Mouse (Mus musculus) kidney, adult 9 months (tissue): ENCODE measurements around the gene Terf2.
"Not testable (repeated sequence)": the region's sequence is repeated elsewhere in the genome, so short reads cannot be mapped to it uniquely, and the experiment has no call there.

ENCODE experiments used
- DNase-seq: peaks from one replicate; pipeline ENCODE4 v3.0.0; 2022

Terf2 gene

DNA sequence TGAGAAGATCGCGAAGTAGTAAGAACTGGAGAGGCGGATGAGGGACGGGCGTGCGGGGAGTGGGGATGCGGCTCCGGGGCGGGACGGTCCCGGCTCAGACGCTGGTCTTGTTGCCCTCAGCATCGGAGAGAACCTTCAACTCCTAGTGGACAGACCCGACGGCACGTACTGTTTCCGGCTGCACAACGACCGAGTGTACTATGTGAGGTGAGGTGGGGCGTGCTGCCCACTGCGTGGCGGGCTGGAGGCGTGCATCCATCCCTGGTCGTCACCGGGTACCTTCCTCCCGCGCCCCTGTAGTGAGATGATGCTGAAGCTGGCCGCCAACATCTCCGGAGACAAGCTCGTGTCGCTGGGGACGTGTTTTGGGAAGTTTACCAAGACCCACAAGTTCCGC lies 39.4 kb downstream of the Terf2 start:
- DNase-seq, result no peak

DNA sequence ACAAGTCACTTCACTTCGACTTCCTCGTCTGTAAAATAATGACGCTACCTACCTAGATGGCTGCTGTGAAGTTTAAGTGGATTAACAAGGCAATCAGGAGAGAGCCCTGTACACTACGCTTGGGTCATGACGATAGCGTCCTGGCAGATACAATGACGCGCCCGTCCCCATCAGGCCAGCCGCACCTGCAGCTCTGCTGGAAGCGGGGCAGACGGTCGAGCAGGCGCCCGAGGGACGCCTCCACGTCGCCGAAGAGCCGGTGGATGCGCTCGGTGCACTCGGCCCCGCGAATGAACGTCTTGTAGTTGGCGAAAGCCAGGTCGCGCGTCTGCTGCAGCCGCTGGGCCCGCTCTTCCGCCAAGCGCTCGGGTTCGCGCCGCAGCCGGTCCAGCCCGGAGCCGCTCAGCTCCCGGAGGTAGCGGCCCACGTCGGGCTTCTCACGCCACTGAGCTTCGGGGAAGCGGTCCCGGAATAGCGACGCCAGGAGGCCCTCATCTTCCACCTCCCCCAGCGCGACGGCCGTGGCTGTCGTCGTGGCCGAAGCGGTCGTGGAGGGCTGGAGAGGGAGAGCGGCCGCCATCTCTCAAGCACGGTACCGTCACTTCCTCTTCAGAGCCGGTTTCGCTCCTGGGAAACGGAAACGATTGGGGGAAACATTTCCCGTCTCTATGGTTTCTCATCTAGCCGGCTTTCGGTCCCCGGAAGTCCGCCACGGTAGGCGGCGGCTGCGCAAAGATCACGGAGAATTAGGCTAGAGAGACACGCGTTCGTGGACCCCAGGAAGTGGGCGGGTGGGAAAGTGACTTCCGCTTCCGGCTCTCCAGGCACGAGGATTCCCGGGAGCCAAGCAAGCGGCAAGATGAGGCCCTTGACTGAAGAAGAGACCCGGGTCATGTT lies 40.0 kb downstream of the Terf2 start, which contains the start of the genes Cog8 and Nip7:
TSS of gene Cog8 (minus strand) at position 614 of the 897 bp plus-strand sequence.
TSS of gene Nip7 (plus strand) at position 802 of the 897 bp plus-strand sequence.
- DNase-seq, result peak; percentile 99

DNA sequence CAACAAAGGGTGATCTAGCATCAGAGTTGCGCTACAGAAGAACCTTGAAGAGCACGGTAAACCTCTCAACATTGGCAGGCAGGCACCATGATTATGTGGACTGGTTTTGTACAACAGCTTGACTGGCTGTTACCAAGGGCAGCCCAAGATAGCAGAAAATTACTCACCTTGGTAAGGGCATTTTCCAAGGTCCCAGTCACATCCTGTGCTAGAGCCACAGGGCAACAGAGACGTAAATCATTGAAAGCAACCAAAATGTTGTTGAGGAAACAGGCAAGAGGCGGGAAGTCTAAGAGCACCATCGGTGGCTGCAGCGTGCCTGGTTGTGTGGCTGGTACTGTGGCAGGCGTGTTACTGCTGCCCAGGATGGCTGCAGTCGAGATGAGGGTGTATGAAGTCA lies 44.3 kb downstream of the Terf2 start:
- DNase-seq, result no peak

DNA sequence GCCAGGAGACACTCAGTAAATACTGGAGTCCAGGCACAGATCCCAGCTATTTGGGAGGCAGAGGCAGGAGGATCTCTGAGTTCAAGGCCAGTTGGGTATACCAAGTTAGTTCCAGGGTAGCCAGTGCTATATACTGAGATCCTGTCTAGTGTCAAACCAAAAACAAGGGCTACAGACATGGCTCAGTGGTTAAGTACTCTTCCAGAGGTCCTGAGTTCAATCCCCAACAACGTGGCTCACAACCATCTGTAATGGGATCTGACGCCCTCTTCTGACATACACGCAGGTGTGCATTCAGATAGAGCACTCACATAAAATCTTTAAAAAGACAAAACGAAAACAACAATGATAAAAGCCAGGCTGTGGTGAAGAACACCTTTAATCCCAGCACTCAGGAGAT lies 46.9 kb downstream of the Terf2 start:
- DNase-seq, result no peak

DNA sequence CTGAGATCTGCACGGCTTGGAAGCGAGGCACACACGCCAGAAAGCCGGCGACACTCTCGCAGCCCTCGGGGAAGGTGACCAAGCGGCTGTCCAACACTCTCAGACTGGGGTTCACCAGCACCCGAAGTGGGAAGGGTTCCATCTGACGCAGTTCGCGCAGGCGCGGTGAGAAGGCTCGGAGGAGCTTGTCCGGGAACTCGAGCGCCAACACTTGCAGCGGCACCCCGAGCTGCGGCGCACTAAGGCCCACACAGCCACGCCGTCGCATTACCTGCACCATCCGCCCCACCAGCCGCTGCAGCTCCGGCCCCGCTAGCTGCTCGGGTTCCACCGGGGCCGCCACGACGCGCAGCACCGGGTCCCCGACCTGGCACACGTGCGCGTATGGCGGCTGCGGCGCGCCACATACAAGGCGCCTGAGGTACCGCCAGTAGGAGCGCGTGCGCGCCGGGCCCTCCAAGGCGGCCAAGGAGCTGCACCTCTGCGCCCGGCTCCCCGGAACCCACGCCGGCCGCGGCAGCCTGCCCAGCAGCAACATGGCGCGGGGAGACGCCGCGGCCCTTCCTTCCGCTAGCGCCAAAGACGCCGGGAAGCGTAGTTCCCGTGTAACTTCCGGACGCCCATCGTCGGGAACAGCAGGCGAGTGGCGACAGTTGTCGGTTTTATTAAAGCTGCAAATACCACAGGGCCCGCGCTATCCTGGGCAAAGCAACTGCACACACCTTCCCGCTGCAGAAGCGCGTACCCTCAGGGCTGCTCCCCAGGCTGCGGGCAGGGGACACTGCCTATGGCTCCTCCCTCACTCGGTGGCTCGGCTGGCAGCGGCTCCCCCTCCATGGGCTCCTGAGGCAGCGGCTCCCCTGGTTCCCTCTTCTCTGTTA lies 48.0 kb downstream of the Terf2 start, which contains the start of gene Pdf:
TSS of gene Pdf (minus strand) at position 554 of the 881 bp plus-strand sequence.
- peak; percentile 83 for DNase-seq

DNA sequence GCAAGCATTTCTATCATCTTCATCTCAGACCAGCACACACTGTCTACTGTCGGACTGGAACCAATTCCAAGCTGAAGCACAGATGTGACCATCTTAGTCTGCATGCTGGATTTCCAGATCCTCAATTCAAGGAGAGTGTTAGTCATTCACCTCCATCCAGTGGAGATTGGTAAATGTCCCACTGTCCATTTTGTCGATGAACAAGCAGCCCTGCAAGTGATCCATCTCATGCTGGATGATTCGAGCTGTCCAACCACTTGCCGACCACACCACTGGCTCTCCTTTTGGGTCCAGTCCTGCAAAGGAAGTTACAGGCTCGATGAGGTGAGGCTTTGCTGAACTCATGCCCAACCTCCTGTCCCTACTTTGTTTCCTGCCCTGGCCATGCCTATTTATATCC lies 49.4 kb downstream of the Terf2 start:
- DNase-seq, result no peak

DNA sequence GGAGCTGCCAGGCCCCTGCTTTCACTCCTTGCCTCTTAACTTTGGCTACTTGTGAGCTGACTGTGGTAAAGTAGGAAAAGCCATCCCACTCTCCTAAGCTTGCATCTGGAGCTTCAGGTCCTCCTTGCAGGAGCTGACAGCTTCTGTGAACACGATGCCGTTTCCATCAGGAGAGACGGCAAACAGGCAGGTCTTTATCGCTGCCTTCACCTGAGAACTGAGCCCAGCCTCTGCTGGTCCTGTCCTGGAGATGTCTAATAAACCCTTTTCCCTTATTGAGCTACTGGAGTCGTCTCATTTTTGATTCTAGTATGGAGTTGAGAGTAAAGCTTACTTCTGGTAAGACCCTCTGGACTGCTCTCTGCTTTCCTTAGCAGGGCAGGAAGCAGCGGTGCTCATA lies 50.9 kb downstream of the Terf2 start:
- no peak for DNase-seq

DNA sequence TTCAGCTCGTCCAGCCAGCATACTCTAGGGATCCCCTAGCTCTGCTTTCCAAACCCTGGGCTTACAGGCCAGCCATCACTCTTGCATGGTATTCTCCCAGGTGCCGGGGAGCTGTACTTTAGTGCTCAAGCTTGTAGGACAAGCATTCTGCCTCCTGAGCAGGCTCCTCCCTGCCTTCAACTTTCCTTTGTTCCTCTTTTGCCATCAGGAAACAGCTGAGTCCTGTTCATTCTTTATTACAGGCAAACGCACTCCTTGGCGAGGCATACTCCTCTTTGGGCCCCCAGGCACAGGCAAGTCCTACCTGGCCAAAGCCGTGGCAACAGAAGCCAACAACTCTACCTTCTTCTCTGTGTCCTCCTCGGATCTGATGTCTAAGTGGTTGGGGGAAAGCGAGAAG lies 55.7 kb downstream of the Terf2 start:
- DNase-seq, result no peak

DNA sequence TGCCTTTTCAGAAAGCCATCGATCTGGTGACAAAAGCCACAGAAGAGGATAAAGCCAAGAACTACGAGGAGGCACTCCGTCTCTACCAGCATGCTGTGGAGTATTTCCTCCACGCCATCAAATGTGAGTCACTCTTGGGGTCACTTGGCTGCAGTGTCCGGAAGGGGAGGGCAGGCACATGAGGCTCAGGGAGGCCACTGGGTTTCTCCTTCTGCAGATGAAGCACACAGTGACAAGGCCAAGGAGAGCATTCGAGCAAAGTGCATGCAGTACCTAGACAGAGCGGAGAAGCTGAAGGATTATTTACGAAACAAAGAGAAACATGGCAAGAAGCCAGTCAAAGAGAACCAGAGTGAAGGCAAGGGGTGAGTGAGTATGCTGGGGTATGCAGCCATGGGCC lies 59.7 kb downstream of the Terf2 start:
- peak; percentile 58 for DNase-seq

DNA sequence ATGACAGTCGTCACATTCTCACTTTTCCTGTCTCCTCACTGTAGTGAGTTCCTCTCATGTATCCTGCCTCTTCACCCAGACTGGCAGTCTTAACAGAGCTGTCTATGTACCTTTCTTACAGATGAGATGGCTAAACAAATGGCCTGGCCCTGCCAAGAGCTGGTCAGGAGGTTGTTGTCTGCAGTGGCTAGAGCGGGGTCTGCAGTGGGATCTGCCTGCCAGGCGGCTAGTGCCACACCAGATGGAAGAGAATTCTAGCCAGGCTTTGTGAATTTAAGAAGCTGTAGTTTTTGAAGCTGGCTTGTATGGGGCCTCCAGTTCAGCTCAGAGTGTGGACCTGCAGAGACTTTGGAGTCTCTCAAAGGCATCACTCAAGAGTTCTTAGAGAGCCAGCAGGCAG lies 60.7 kb downstream of the Terf2 start:
- DNase-seq, result no peak

DNA sequence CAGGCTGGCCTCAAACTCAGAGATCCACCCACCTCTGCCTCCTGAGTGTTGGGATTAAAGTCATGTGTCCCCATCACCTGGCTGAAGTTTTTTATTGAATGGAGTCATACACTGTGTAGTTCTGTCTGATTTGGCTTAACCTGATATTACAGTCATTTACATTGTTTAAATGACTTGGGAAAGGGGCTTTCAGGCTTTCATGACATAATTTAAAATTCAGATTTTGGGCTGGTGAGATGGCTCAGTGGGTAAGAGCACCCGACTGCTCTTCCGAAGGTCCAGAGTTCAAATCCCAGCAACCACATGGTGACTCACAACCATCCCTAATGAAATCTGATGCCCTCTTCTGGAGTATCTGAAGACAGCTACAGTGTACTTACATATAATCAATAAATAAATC lies 62.7 kb downstream of the Terf2 start:
- not testable (repeated sequence) for DNase-seq

DNA sequence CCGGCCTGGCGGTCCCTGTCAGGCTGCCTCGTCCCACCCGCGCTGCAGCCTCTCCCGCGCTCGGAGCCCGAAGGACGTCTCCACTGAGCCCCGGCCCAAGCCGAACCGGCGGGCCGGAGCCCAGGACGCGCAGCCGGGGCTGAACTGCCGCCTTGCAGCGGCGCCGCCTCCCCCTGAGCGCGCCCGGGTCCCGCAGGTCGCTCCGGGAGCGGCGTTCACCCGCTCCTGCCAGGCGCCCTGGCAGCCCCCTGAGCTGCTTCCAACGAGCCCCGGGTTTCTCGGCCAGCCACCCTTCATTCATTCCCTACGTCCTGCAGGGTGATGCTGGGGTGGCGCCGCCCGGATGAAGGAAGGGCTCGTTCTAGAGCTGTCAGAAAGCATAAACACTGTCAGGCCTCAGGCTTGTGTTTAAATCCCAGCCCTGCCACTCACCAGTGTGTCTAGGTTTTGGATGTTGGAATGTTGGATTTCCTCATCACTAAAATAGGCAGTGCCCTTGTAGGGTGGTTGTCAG lies 64.7 kb downstream of the Terf2 start:
- DNase-seq, result no peak

DNA sequence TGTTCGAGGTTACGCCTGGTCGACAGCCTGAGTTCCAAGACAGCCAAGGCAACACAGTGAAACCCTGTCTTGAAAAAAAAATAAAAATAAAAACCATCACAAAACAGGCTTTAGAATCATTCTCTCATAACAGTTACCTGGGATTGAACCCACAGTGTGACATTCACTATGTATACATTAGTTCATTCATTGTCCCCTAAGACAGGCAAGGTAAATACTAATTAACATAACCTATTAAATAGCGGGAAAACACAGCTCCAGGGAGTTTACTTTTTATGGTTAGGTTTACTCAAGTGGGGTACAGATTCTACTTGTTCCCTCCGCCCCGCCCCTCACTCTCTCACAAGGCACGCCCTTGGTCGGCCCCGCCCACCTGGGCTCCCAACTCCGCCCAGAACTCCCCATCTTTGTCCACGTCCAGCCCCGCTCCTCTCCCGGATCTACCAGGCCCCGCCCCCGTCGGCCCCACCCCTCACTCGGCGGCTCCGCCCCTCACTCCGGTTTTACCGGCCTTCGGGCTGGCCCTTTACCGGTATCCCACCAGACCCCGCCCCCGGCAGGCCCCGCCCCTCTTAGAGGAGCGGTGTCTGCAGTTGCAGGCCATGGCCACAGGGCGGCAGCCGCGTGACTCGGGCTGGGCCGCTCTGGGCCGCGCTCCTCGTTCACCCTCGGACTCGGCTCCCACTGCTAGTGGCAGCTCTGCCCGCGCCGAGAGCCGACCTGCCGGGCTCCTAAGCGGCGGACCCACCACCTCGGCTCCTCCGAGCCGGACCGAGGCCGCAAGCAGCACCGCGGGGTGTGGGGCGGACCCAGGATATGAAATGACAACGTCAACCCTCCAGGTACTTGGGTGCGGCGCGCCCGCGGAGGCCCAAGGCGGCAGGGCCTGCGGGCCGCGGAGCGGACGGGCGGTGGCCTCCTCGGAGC lies 65.4 kb downstream of the Terf2 start, which contains the start of gene Vps4a:
TSS of gene Vps4a (plus strand) at position 573 of the 927 bp plus-strand sequence.
- DNase-seq, result peak; percentile 99

DNA sequence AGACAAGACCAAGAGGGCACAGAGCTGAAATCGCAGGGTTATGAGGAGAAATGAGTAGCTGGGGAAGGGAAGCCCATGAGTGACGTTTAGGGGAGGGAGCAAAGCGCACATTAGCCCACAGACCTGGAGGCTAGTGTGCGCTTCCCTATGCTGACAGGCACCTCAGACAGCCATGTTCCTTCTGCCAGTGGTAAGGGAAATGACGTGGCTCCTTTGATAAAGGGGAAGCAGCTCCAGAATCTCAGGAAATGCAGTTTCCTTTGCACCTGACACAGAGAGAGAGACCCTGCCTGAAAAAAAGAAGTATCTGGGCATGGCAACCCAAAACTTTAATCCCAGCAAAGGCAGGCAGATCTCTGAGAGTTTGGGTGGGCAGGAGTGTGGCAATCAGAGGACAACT lies 66.3 kb downstream of the Terf2 start:
- DNase-seq, result no peak

DNA sequence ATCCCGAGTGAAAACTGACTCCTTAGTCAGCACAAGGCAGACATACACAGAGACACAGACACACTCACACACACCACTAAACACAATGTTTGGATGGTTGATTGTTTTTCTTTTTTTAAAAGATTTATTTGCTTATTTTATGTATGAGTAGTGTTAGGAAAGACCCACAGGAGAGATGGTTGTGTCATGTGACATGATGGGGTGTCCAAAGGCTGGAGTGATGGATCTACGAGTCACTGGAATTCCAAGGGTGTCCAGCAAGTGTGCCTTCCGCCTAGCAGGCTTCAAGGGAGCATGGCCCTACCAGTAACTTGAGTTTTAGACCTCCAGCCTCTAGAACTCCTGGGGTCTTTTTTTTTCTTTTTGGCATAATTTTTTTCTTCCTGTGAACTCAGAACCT lies 67.0 kb downstream of the Terf2 start:
- no peak for DNase-seq

DNA sequence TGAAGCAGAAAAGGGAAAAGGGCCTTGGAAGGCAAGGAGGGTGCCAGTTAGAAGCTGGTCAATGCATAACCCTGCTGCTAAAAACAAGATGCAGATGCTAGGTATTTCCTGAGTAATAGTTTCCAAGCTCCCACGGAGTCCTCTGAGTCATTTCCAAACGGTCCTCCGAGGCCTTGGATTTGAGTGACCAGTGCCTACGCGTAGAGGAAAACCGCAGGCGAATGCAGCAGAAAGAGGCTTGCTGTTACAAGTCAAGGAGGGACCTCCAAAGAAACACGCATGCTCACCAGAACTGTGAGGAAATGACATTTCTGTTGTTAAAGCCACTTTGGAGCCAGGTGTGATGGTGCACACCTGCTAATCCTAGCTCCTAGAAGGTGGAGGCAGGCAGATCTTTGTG lies 72.9 kb downstream of the Terf2 start:
- no peak for DNase-seq
